Mouse (Mus musculus) embryonic fibroblast, embryonic 13.5 days (primary cell): ENCODE results near the gene Utp3.

ENCODE experiments used
- CTCF ChIP-seq: IDR thresholded peaks from 2 replicates; pipeline ENCODE4 v1.5.1; 2011; ENCODE audit warnings: mild to moderate bottlenecking, control low read depth, low read length, moderate library complexity, borderline replicate concordance; ENCODE audit not compliant: insufficient read depth
- POLR2A ChIP-seq: IDR thresholded peaks from 2 replicates; pipeline ENCODE4 v1.6.1; 2011; ENCODE audit warnings: low read depth, mild to moderate bottlenecking, control low read depth, low read length, moderate library complexity

GRCm38 (mm10) chr5:88527657-88528056, 26.6 kb upstream of the Utp3 start, which contains the start of gene Jchain:
- TF ChIP-seq POLR2A (no peak), CTCF (no peak)
